Mouse (Mus musculus) thymus, adult 2 months (tissue): ENCODE results near the gene Zfand6.

ENCODE experiments used
- CTCF ChIP-seq: fragments of 200-500 bp; IDR thresholded peaks from 2 replicates; pipeline ENCODE4 v1.5.1; 2012; ENCODE audit warnings: mild to moderate bottlenecking, control low read depth, low read length, moderate library complexity, borderline replicate concordance; ENCODE audit not compliant: control insufficient read depth, poor library complexity, insufficient read depth; ENCODE audit errors: extremely low read depth
- POLR2A ChIP-seq: fragments of 200-500 bp; IDR thresholded peaks from 2 replicates; pipeline ENCODE4 v1.6.1; 2012; ENCODE audit warnings: mild to moderate bottlenecking, low read length, control low read depth, moderate library complexity; ENCODE audit not compliant: control insufficient read depth, poor library complexity, insufficient read depth; ENCODE audit errors: extremely low read depth

DNA sequence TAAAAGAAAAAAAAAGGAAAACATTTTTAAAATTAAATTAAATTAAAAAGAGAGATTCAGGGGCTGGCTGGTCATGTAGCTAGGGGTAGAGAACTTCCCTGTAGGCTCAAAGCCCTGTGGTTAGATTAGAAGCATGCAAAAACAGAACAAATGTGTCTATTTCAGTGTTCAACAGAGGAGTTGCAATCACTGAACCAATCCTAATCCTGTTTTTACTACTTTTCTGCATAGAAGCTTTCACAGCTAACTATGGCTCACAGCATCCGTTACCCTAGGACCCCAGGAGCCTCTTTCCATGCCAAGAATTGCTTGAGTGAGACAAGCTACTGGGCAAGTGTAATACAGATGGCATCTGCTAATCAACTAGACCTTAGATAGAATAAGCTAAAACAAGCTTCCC lies 16.7 kb downstream of the Zfand6 start:
- TF ChIP-seq CTCF, result no peak
- no peak for TF ChIP-seq POLR2A
